Mouse (Mus musculus) testis, adult 2 months (tissue): ENCODE results near the gene D630045J12Rik. TPM values are rescaled to one million over a fixed set of nuclear protein-coding genes. Genes with fewer than 3 reads are reported as not detected.

Experiments
- H3K27ac ChIP-seq: fragments of 200-500 bp; 2 replicates; pipeline ENCODE4 v1.5.1; 2012; ENCODE audit warnings: low read depth, low read length; ENCODE audit not compliant: control insufficient read depth, insufficient read depth
- H3K27me3 ChIP-seq: fragments of 200-500 bp; 2 replicates; pipeline ENCODE4 v1.6.1; 2012; ENCODE audit warnings: mild to moderate bottlenecking, low read length, moderate library complexity; ENCODE audit not compliant: control insufficient read depth, insufficient read depth
- H3K36me3 ChIP-seq: fragments of 200-500 bp; 2 replicates; pipeline ENCODE4 v1.6.1; 2012; ENCODE audit warnings: mild to moderate bottlenecking, low read length; ENCODE audit not compliant: control insufficient read depth, insufficient read depth
- H3K4me1 ChIP-seq: fragments of 200-500 bp; 2 replicates; pipeline ENCODE4 v1.6.1; 2012; ENCODE audit warnings: low read length; ENCODE audit not compliant: control insufficient read depth, insufficient read depth
- H3K4me3 ChIP-seq: fragments of 200-500 bp; 2 replicates; pipeline ENCODE4 v1.5.1; 2012; ENCODE audit warnings: low read depth, mild to moderate bottlenecking, low read length, moderate library complexity, mixed read lengths; ENCODE audit not compliant: control insufficient read depth
- CTCF ChIP-seq: fragments of 200-500 bp; IDR thresholded peaks from 2 replicates; pipeline ENCODE4 v1.5.1; 2012; ENCODE audit warnings: low read depth, mild to moderate bottlenecking, inconsistent platforms, low read length, moderate library complexity; ENCODE audit not compliant: control insufficient read depth, insufficient read depth, insufficient replicate concordance
- POLR2A ChIP-seq: fragments of 200-500 bp; IDR thresholded peaks from 2 replicates; pipeline ENCODE4 v1.6.1; 2012; ENCODE audit warnings: low read depth, mild to moderate bottlenecking, inconsistent platforms, low read length, moderate library complexity; ENCODE audit not compliant: control insufficient read depth
- polyA plus RNA-seq: library from polyadenylated mRNA; depleted of rRNA; stranded (reverse); fragments of >200 nt; gene quantifications from 2 replicates; pipeline ENCODE4 v1.2.3, GENCODE M21; 2012

Gene D630045J12Rik
- polyA plus RNA-seq, 1 experiment: 3.4 TPM

DNA sequence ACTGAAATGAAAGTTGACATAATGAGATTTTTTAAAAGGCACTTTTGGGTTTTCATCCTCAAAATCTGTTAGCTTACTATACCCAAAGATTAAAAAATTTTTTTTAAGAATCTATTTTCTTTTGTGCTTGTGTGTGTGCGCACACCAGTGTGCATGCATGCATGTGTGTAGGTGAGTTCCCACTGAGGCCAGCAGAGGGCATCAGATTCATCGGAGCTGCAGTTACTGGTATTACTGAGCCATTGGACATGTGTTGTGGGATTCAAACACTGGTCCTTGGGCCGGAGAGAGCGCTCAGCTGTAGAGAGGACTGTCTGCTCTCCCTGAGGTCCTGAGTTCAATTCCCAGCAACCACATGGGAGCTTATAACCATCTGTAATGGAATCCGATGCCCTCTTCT is 123.9 kb downstream of the D630045J12Rik start:
- TF ChIP-seq CTCF (no peak), POLR2A (no peak)
- Histone ChIP-seq H3K36me3 (no peaks in the 10 kb centered on the region), H3K27me3 (no peaks in the 10 kb centered on the region), H3K4me3 (no peak overlapping the region), H3K27ac (no peak overlapping the region), H3K4me1 (no peaks in the 10 kb centered on the region)

DNA sequence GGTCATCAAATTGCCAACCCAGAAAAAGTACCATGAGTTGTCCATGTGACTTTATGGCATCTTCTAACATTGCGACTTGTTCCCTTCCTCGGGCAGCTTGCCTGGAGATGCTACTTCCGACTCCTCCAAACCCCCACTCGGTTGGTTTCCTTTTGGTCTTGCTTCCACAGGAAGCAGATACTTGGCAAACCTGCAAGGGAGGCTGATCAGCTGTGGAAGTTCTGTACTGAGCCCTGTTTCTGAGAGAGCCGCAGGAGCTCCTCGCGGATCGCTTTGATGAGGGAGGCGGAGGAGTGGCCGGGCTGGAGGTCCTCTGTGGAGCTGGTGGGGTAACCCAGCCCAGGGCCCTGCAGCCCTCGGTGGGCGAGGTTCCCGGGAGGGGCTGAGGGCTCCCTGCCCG is 125.7 kb downstream of the D630045J12Rik start:
- H3K4me1 ChIP-seq: no peaks in the 10 kb centered on the region
- H3K4me3 ChIP-seq: no peak overlapping the region
- no peaks in the 10 kb centered on the region for H3K36me3 ChIP-seq
- no peak for TF ChIP-seq CTCF
- TF ChIP-seq POLR2A: no peak
- no peaks in the 10 kb centered on the region for H3K27me3 ChIP-seq
- H3K27ac ChIP-seq: no peak overlapping the region

DNA sequence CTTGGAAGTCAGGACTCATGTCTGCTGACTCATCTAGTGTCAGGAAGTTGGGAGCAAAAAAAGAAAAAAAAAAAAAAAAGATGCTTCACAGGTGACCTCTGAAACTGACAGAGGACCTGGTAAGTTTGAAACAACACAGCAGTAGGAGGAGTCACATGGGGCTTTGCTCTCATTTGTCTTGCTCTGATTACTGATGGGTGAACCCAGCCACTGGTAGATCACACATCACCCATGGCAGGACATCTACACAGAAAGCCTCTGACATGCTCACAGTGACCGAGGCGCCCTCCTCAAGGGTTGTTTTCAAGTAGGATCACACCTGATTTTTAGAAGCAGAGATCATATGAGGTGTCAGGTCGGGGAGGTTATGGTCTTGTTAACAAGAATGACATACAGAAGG is 128.3 kb downstream of the D630045J12Rik start:
- Histone ChIP-seq H3K4me3 (no peak overlapping the region), H3K4me1 (no peaks in the 10 kb centered on the region), H3K27ac (no peak overlapping the region), H3K36me3 (no peaks in the 10 kb centered on the region), H3K27me3 (no peaks in the 10 kb centered on the region)
- no peak for TF ChIP-seq CTCF
- TF ChIP-seq POLR2A: no peak

DNA sequence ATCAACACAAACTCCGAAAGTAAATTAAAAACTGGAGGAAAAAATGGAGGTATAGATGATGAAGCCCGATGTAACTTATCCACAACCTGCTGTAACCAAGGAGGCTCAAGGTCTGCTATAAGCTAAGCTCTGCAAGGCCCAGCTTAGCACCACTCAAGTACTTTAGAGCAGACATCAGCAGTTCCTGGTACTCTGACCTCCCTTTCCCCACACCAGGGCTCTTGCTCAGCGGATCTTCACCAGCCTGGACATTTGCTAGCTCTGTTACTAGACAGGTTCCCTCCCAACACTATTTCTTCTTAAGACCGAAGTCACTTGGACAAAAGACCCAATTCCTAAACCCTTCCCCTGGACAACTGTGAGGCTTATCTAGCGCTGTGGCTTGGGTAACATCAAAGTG is 128.9 kb downstream of the D630045J12Rik start:
- H3K36me3 ChIP-seq: no peaks in the 10 kb centered on the region
- no peaks in the 10 kb centered on the region for H3K4me1 ChIP-seq
- no peak overlapping the region for H3K4me3 ChIP-seq
- TF ChIP-seq CTCF: no peak
- no peak for TF ChIP-seq POLR2A
- no peaks in the 10 kb centered on the region for H3K27me3 ChIP-seq
- H3K27ac ChIP-seq: no peak overlapping the region

DNA sequence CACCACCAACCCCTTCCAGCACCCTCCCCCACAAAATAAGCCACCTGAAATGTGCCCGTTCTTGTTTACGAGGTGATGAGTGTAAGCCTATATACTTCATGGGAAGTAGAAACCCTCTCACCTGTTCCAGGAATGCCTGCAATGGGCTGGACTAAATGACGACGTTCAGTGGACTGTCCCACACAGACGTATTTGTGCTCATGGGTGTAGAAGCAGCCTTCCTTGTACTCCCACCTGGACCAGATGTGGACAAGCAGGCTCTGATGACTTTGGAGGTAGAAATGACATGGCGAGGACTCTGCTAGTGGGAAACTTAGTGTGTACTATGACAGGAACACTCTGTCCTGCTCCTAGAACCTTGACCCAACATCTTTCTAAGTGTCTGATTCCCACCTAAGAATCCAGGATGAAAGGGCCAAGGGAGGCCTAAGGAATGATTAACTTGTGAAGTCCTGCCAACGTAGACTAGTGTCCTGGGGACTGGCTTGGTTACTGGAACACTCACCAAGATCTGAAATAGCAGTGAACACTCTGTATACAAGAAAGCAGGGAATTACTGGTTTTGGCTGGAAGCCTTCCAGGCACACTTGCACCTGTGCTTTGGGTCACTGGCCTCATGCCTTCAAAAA is 129.5 kb downstream of the D630045J12Rik start, which contains the start of gene Atp6v0a4:
Atp6v0a4 (minus strand) TSS at position 380 of the 629 bp plus-strand sequence.
- TF ChIP-seq CTCF: no peak
- TF ChIP-seq POLR2A: no peak
- Histone ChIP-seq H3K36me3 (no peaks in the 10 kb centered on the region), H3K27ac (no peak within 1 kb of the TSS)

DNA sequence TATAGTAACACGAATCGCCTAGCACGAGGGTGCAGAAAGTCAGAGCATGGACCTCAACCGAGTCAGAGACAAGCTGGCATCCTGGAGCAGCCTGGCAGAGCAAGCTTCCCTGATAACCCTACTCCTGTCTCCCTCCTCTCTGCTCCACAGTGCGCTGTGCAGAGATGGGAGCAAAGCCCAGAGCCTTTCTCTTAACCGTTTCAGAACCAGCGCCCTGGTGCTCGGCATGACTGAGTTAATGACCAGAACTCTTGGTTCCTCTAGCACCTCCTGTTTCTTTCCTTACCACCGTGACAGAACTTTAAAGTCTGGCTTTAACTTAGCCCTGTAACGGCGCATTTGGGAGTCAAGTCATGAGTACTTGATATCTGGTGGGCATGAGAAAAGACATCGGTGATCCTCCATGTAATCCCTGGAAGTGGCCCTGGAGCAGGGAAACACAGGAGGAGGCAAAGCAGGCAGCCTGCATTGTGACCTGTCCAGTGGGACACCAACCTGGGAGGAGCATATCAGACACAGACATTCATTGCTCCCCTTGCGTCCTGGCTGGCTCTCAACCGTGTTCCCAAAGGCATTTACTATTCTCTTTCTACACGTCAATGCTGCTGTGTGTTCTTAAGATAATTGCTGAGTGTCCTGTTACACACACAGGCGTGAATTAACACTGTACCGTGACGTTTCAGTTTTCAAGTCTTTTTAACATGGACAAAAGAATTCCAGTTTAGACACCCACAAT is 130.2 kb downstream of the D630045J12Rik start:
- H3K4me1 ChIP-seq: no peaks in the 10 kb centered on the region
- H3K27me3 ChIP-seq: no peaks in the 10 kb centered on the region
- H3K36me3 ChIP-seq: no peaks in the 10 kb centered on the region
- H3K27ac ChIP-seq: no peak overlapping the region
- TF ChIP-seq POLR2A (no peak), CTCF (no peak)
- H3K4me3 ChIP-seq: no peak overlapping the region

More for the DNA sequence above, 129.5 kb downstream of the D630045J12Rik start, which contains the start of gene Atp6v0a4:
- Histone ChIP-seq H3K4me1 (no peaks in the 10 kb centered on the region), H3K27me3 (no peaks in the 10 kb centered on the region), H3K4me3 (no peak within 1 kb of the TSS)

DNA sequence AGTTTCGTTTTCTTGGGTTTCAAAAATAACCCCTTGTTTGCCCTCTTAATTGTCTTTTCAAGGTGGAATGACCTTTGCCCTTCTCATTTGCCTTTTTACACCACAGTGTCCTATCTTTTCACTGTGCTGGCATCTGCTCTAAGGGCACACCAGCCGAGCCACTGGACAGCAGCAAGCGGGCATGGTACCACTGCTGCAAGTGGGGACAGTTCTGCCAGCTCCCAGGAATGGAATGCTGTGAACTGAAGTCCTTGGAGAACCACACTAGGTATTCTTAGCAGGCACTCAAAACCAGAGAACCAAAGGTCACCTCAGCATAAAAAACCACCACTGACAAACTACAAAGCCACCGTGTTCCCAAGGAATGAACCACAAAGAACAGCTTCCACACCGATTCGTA is 131.0 kb downstream of the D630045J12Rik start:
- Histone ChIP-seq H3K27me3 (no peaks in the 10 kb centered on the region), H3K27ac (no peak overlapping the region), H3K36me3 (no peaks in the 10 kb centered on the region), H3K4me1 (no peaks in the 10 kb centered on the region), H3K4me3 (no peak overlapping the region)
- TF ChIP-seq CTCF (no peak), POLR2A (no peak)
